In genomic region chr16:74506719-74507118, GRCm38 (mm10) we compare ENCODE assay signal across 23 mouse cellular contexts.
A peak's percentile ranks its signal among the peaks of the same experiment; 100 is the strongest.
DNase-seq lines count a peak whose midpoint lies in the region; ATAC-seq lines count a peak whose summit lies in the region.
"Had no signal": no experiment of that assay in that cellular context is flagged by ENCODE, and none has a peak within 500 bp of the region (broad histone marks: within the 10 kb centered on the region; RNA-seq: fewer than 3 reads in every experiment).

No protein-coding gene starts in this region.

- no peak for DNase-seq in limb, embryonic 10.5 days (ENCODE audit: low spot score)
- no peak for DNase-seq in limb, embryonic 11.5 days (ENCODE audit: low spot score)
- DNase-seq in adrenal gland, postnatal 14 days = no peak
- no peak for DNase-seq in frontal cortex, postnatal 10 days (ENCODE audit: low spot score in 2 of 2)
- DNase-seq in gastrocnemius, postnatal 36 days = no peak
- DNase-seq: adrenal gland, adult 8-10 months; adrenal gland, postnatal 25 days; cerebellum, adult 11 months; cerebellum, adult 18-20 months; cerebellum, adult 8-10 months; cerebellum, adult 9-11 months; cerebellum, postnatal 14 days; cerebellum, postnatal 36 days; embryo, embryonic 11 days; forebrain, postnatal 0 days had no signal

- no peaks in the 10 kb centered on the region for H3K27me3 ChIP-seq in limb, embryonic 10.5 days (ENCODE audit: low read depth, poor library complexity, severe bottlenecking)
- H3K27me3 ChIP-seq in limb, embryonic 11.5 days (ENCODE audit: control insufficient read depth, insufficient read depth, low read length) = no peaks in the 10 kb centered on the region
- H3K27me3 ChIP-seq in limb, embryonic 13.5 days = no peaks in the 10 kb centered on the region
- H3K27me3 ChIP-seq: CH12.LX; embryonic facial prominence, embryonic 12.5 days; forebrain, embryonic 13.5 days; forebrain, embryonic 15.5 days; Patski had no signal

- H3K27ac ChIP-seq in limb, embryonic 10.5 days = peak overlapping the region; percentile 61; the same call in 1 of the 2 replicates
- 0 out of 2 replicates have a peak overlapping the region, but pooled peaks have one; percentile 58 for H3K27ac ChIP-seq in limb, embryonic 11.5 days (replicated peaks; ENCODE audit: low read depth, low read length)
- no peak overlapping the region for H3K27ac ChIP-seq in limb, embryonic 13.5 days
- H3K27ac ChIP-seq: embryonic facial prominence, embryonic 12.5 days; forebrain, embryonic 13.5 days; forebrain, embryonic 15.5 days had no signal

- H3K4me2 ChIP-seq in limb, embryonic 11.5 days (ENCODE audit: low read depth, severe bottlenecking) = no peak overlapping the region
- no peak overlapping the region for H3K4me2 ChIP-seq in limb, embryonic 13.5 days (replicated peaks)
- H3K4me2 ChIP-seq: embryonic facial prominence, embryonic 12.5 days; forebrain, embryonic 13.5 days; forebrain, embryonic 15.5 days had no signal

- no peaks in the 10 kb centered on the region for H3K9me3 ChIP-seq in limb, embryonic 10.5 days (replicated peaks)
- H3K9me3 ChIP-seq in limb, embryonic 11.5 days (ENCODE audit: control insufficient read depth, low read length) = no peaks in the 10 kb centered on the region
- no peaks in the 10 kb centered on the region for H3K9me3 ChIP-seq in limb, embryonic 13.5 days
- H3K9me3 ChIP-seq: embryonic facial prominence, embryonic 12.5 days; forebrain, embryonic 13.5 days; forebrain, embryonic 15.5 days; G1E had no signal

- ATAC-seq in limb, embryonic 11.5 days (ENCODE audit: insufficient number of reproducible peaks, low FRiP score, low TSS enrichment, low read depth) = peak; percentile 62; the same call in 1 of the 2 replicates
- peak; percentile 73; the same call in 1 of the 2 replicates for ATAC-seq in limb, embryonic 13.5 days (ENCODE audit: low FRiP score, low read depth)
- ATAC-seq: activated CD4-positive, CD25-positive, alpha-beta regulatory T cell, adult 4 months; forebrain, embryonic 13.5 days; forebrain, embryonic 15.5 days; forebrain, postnatal 0 days; Patski had no signal

- H3K4me1 ChIP-seq in limb, embryonic 10.5 days = peaks cover 25% of the 10 kb centered on the region
- 0 out of 2 replicates have a peak, but pooled peaks cover 3% of the 10 kb centered on the region for H3K4me1 ChIP-seq in limb, embryonic 11.5 days (ENCODE audit: control insufficient read depth, insufficient read depth, low read length)
- peaks cover 5% of the 10 kb centered on the region for H3K4me1 ChIP-seq in limb, embryonic 13.5 days
- H3K4me1 ChIP-seq: embryonic facial prominence, embryonic 12.5 days; forebrain, embryonic 13.5 days; forebrain, embryonic 15.5 days had no signal

- no peaks in the 10 kb centered on the region for H3K36me3 ChIP-seq in limb, embryonic 10.5 days
- no peaks in the 10 kb centered on the region for H3K36me3 ChIP-seq in limb, embryonic 11.5 days (ENCODE audit: control insufficient read depth, insufficient read depth, low read length)
- no peaks in the 10 kb centered on the region for H3K36me3 ChIP-seq in limb, embryonic 13.5 days
- H3K36me3 ChIP-seq: embryonic facial prominence, embryonic 12.5 days; forebrain, embryonic 15.5 days; G1E had no signal

- no peak overlapping the region for H3K9ac ChIP-seq in limb, embryonic 11.5 days (ENCODE audit: low read length)
- no peak overlapping the region for H3K9ac ChIP-seq in limb, embryonic 13.5 days
- H3K9ac ChIP-seq: embryonic facial prominence, embryonic 12.5 days; forebrain, embryonic 13.5 days; forebrain, embryonic 15.5 days; forebrain, postnatal 0 days had no signal

- no peak overlapping the region for H3K4me3 ChIP-seq in limb, embryonic 10.5 days
- H3K4me3 ChIP-seq in limb, embryonic 11.5 days (ENCODE audit: low read depth, low read length) = no peak overlapping the region
- H3K4me3 ChIP-seq in limb, embryonic 13.5 days = no peak overlapping the region
- H3K4me3 ChIP-seq: embryonic facial prominence, embryonic 12.5 days; forebrain, embryonic 13.5 days; forebrain, embryonic 15.5 days had no signal

- intact Hi-C loops in gastrocnemius, postnatal 36 days (cut with DNase I) = no loop called here
